Mouse (Mus musculus) left cerebral cortex, postnatal 36 days (tissue): ENCODE data around the gene Nav2. TPM values are rescaled to one million over a fixed set of nuclear protein-coding genes. Genes with fewer than 3 reads are reported as not detected.
A peak's percentile ranks its signal among the peaks of the same experiment; 100 is the strongest.

Experiments
- DNase-seq, 2 experiments: peaks; one replicate each; pipeline ENCODE4 v3.0.0; 2021 to 2022; ENCODE audit warnings: low spot score in 2 of 2, mixed read lengths in 1 of 2
- intact Hi-C: fragments of 180-260 bp; cut with DNase I; formaldehyde crosslinking; loops from one replicate; pipeline ENCODE4 v1.15.1; 2025
- total RNA-seq, 2 experiments: library from RNA; stranded (reverse); gene quantifications; 2 replicates each; pipeline ENCODE4 v1.2.3; 2021

The Nav2 gene
- total RNA-seq, 2 experiments from 2014 or later = 62.0 to 120 TPM

DNA sequence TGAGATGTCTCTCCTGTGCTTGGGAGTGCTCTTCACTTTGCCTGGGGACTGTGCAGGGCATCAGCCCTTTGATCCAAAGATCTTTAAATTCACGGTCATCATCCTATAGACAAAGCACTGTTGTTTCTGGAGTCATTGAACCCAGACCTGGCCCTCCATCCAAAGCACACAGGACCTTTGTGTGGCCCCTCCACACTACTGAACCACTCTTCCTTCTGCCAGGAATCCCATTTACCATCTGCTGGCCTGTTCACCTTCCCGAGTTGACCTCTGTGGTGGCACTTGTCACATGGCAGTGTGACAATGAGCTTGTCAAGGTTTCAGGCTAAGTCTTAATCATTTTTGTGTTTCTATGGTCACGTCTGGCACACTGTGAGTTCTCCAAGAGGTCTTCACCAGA lies 73.3 kb downstream of the Nav2 start:
- intact Hi-C loops = loop anchor here (1.0 kb wide), 1 partner anchor 12 kb away; no protein-coding TSS in a partner anchor
- no peak for DNase-seq

- DNase-seq = no peak
- intact Hi-C loops = loop anchor here (1.0 kb wide), 1 partner anchor 12 kb away; no protein-coding TSS in a partner anchor
Measured at GRCm38 (mm10) chr7:48982573-48982972, 74.1 kb downstream of the Nav2 start.

DNA sequence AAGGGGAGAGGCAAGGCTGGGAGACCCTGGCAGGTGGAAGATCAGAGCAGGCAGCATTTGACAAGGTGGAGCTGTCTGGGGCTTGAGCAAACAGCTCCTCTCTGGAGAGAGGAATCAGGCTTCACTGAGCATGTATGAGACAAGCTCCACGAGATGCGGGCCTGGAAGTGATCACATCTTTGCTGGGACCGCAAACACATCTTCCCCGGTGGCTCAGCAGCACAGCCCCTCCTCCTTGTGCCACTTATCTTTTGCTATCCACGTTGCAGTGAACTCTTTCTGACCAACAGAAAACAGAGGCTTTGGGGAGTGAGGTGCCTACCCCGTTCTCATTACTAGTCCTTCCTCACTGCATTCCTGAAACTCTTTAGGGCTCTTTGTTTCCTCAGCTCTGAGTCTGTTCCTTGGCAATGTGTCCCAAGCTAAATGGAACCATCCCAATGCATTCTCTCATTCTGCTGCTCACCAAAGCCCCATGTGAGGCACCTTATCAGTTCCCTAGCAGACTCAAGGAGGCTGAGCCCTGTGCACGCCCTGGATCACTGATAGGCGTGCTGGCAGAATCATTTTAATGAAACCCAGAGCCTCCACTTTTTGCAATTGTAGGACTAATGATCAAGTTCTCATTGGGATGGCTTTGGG lies 83.5 kb downstream of the Nav2 start:
- no peak for DNase-seq
- intact Hi-C loops = no loop called here

- no peak for DNase-seq
- intact Hi-C loops = loop anchor here (5.0 kb wide), 1 partner anchor 33 kb away; no protein-coding TSS in a partner anchor
Measured at GRCm38 (mm10) chr7:48995171-48995570, 86.7 kb downstream of the Nav2 start.

- no peak for DNase-seq
- intact Hi-C loops = loop anchor here (5.0 kb wide), 1 partner anchor 33 kb away; no protein-coding TSS in a partner anchor
Measured at GRCm38 (mm10) chr7:48995701-48996100, 87.2 kb downstream of the Nav2 start.

- intact Hi-C loops = loop anchor here (5.0 kb wide), 1 partner anchor 35 kb away; no protein-coding TSS in a partner anchor
- DNase-seq = no peak
Measured at GRCm38 (mm10) chr7:48996829-48997228, 88.3 kb downstream of the Nav2 start.

DNA sequence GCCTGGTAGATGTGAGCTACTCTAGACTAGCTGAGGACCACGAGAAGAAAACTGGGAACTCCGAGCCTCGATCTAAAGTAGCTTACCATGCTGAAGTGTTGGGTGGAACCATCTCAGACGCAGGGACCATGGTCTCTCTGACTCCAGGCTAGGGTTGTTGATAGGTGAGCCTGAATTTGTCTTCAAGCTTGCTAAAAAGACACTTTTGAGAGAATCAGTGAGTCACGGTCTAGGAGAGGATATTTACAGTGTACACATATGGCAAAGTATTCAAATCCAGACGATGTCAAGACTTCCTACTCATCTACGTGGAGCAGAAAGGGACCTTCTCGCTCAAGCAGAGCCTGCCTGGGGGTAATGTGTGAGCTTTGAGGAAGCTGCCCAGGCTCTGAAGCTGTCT lies 89.6 kb downstream of the Nav2 start:
- intact Hi-C loops = loop anchor here (5.0 kb wide), 1 partner anchor 36 kb away; no protein-coding TSS in a partner anchor
- peak in 1 of 2 experiments; percentile 11 for DNase-seq

DNA sequence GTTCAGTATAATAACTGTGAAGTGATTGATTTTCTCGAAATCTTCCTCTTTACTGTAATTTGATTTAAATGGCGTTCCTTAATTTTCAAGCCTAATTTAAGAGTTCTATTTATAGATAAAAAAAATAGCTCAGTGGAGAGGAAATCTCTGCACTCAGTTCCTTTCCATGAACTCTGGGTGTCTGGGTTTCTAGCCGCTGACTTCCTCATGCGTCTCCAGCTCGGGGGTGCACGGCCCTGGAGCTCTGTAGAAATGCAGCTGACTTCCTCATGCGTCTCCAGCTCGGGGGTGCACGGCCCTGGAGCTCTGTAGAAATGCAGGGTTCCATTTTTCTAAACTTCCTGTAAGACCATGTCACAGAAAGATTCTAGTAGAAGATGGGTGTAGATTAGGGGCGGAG lies 90.1 kb downstream of the Nav2 start:
- intact Hi-C loops = loop anchor here (5.0 kb wide), 1 partner anchor 36 kb away; no protein-coding TSS in a partner anchor
- DNase-seq = no peak

DNA sequence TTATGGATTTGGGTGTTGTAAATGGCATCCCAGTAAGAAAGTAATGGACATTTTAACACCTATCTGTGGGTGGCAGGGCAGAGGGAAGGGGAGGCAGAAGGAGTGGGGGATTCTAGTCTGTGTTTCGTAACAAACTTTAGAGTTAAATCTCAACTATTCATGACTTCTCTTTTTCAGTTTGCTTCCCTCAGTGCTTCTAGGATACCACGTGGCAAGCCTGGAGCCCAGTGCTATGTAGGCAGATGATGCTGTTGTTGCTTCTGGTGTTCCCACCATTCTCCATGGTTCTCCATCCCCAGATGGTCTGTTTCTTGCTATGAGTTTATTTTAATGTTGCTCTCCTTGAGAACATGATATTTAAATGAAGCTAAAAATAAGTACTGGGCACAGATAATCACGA lies 92.3 kb downstream of the Nav2 start:
- DNase-seq = peak; percentile 49 to 51
- intact Hi-C loops = loop anchor here (5.0 kb wide), 1 partner anchor 76 kb away; no protein-coding TSS in a partner anchor

DNA sequence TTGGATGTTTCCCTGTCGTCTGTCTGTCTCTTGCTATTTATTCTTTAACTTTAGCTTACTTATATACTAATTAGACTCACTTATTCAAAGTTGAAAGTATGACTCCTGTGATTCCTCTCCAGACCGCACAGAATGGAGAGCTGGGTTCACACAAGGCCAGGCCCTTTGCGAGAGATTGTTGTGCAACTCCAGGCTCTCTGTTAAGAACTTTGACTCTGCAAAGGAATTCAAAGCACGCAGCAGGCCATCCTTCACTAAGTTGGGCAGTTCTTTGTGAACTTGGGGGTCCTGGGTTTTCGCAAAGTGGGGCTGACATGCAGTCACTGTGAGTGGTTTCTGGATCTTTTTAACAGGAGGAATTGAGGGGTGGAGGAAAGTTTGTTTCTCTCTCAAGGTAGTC lies 95.9 kb downstream of the Nav2 start:
- DNase-seq = no peak
- intact Hi-C loops = loop anchor here (5.0 kb wide), 1 partner anchor 73 kb away; no protein-coding TSS in a partner anchor

DNA sequence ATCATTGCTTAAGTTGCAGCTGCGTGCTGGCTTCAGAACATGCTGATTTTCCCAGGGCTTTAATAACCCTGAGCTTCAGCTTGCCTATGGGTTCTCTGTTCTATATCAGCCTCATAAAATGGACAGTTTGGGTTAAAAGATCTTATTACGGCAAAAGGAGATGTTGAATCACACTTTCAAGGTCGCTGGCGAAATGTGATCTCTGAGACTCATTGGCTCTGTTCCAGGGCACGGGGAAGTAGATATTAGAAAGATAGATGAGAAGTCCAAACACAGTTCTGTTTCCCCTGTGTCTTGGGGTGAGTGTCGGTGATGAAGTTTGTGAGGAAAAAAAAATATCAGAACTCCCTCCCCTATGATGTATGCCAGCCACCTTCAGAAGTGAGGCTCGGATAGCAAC lies 98.4 kb downstream of the Nav2 start:
- intact Hi-C loops = no loop called here
- DNase-seq = no peak

DNA sequence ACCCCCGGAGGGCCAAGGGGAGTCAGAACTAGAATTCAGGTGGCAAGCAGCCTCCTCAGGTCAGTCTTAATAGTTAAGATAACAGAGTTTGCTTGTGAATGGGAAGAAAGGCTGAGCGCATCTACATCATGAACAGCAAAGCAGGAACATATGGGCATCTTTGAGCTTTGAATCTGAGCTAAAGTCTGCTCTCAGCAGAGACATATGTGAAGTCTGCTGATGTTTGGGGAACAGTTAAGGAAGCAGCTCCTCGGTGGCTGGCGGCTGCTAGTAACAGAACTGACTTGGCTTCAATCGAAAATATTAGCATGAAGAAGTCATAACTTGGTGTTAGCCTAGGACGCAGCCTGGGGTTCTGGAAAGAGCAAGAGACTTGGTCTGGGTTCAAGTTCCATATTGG lies 102.2 kb downstream of the Nav2 start:
- DNase-seq = no peak
- intact Hi-C loops = no loop called here

DNA sequence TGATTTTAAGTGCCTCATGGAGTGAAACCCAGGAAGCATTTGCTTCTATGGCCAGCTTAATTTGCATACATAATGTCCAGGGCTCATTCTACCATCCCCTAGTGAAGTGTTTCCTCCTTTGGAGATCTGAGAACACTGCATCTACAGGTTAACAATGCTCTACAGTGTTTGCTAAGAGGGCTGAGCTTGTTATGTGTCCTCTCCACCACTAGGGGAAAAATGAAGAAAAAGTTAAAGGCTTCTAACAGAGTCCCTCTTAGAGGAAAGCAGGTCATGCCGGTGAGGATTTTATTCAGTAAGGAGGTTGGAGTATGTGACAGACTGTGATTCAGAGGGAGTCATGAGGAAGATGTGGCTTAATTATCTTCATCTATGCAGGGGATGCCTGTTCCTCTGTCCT lies 103.5 kb downstream of the Nav2 start:
- intact Hi-C loops = no loop called here
- no peak for DNase-seq

DNA sequence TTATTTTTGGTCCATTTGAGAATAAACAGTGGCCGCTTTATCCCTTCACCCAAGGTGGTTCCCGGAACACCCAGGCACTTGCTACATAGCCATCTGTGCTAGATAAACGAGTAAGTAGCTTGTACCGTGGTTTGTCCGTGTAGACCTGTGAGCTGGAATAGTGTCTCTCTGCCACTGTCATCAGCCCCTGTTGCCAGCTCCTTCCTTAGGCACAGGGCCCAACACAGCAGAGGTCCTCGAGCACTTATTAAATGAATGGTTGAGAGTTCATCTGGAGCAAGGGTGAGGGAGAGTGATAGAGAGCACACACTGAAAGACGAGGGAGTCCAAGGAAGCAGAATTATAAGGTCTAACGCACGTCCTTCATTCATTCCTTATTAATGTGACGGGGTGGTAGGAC lies 106.0 kb downstream of the Nav2 start:
- intact Hi-C loops = no loop called here
- no peak for DNase-seq

DNA sequence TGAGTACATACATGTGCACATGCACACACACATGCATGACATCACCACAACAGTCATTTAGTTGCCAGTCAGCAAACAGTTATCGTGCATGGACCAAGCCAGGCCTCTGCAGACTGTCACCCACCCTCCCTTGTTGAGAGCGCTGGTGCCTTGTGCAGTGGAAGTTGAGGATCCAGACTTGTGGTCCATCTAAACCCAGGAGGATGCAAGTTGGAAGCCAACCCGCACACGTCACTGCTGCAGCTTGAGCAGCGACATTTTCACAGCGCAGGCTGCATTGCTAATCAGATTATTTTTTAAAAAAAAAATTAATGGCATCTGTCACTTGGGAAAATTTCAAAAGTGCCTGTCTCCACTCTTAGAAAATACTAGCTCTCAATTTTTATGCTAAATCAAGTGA lies 106.8 kb downstream of the Nav2 start:
- DNase-seq = no peak
- intact Hi-C loops = no loop called here

DNA sequence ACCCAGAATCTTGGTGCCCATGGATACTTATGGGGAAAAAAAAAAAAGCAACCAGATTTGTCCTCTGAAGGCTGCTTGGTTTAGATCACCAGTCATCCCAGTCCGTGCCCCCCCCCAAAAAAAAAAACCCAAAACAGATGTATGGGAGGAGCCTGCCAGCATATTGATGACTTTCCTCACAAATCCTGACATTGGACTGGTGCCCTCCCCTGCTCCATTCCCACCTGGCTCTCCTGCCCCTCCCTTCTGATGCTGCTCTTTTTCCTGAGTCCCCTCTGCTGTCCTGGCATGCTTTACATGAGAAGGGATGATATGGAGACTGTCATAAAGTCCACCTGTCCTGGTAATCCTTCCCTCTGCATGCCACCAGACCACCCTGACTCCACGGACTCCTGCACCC lies 107.6 kb downstream of the Nav2 start:
- intact Hi-C loops = no loop called here
- no peak for DNase-seq

GRCm38 (mm10) chr7:49017794-49018193 lies 109.3 kb downstream of the Nav2 start:
- DNase-seq = no peak
- intact Hi-C loops = no loop called here

GRCm38 (mm10) chr7:49018478-49018914 lies 110.0 kb downstream of the Nav2 start:
- no peak for DNase-seq
- intact Hi-C loops = no loop called here

DNA sequence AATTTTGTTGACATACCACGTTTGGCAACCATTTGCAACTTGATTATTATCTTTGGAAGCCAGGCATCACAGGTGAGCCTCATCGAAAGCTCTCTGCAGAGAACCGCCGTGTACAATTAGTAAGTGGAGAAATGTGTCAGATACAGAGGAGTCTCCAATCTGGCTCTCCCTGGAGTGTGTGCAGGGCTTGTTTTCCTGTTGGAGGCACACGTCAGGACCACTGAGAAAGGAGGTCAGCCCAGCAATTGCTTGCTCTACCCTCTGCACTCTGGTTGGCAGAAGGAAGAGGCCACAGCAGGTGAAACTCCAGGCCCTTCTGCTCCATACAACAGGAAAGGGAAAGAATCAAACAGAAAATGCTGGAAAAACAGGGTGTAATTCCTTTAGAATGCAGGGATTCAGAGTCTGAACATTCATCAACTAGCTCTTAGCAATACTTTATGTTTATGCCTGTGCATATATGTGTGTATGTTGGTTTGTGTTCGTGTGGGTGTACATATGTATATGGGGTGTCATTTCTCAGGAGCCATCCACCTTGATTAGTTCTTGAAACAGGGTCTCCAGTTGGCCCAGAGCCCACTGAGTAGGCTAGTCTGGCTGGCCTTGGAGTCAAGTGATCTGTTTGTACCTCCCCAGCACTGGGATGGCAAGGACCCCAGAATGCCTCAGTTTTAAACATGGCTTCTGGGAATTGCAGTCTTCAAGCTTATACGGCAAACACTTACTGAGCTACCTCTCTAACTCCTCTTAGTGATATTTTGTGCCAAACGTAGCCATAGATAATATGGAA lies 116.7 kb downstream of the Nav2 start:
- no peak for DNase-seq

GRCm38 (mm10) chr7:49025991-49026390 lies 117.5 kb downstream of the Nav2 start:
- no peak for DNase-seq
- intact Hi-C loops = no loop called here

More for the DNA sequence above, 116.7 kb downstream of the Nav2 start:
- intact Hi-C loops = no loop called here

DNA sequence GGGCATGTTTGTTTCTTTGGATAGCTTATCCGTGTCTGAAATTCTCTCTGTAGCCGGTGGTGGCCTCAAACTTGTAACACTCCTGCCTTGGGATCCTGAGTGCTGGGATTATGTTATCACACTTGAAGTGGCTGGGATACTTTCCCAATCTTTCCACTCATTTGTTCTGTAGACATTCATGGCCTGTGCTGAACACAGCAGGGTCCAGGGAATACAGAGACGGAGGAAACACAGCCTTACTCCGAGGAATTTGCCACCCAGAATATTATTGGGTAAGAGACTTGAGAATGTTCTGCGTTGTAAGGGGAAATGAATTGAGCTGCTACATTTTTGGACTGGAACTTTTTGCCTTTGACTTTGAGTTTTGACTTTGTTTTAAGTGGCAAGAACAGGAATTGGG lies 118.0 kb downstream of the Nav2 start:
- intact Hi-C loops = no loop called here

More for the DNA sequence above, 118.0 kb downstream of the Nav2 start:
- no peak for DNase-seq
